Mouse (Mus musculus) kidney, adult 2 months (tissue): Measurements from ENCODE around the gene Gm10642.

Source experiments
- CTCF ChIP-seq: fragments of 200-500 bp; conservative IDR thresholded peaks from 2 replicates; pipeline ENCODE4 v1.5.1; 2011; ENCODE audit warnings: low read depth, mild to moderate bottlenecking, control low read depth, low read length, moderate library complexity, mixed read lengths; ENCODE audit not compliant: insufficient read depth, insufficient read length
- POLR2A ChIP-seq: fragments of 200-500 bp; IDR thresholded peaks from one replicate; pipeline ENCODE4 v1.6.1; 2011; ENCODE audit warnings: low read depth, low read length, control low read depth

DNA sequence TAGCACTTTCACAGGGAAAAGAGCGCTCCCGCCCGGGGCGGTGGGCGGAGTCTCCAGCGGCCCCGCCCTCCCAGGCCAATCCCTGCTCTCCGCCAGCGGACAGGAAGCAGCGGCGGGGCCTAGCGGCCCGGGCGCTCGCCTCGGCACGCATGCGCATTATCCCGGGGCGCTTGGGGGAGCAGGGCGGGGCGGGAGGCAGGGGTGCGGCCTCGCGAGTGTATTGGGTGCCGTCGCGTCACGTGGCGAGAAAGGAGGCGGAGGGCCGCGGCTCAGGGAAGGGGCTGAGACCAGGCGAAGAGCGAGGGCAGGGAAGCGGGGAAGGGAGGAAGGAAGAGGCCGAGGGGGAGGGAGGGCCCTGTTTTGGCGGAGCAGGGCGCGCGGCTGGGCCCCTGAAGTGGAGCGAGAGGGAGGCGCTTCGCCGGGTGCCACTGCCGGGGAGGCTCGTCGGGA, 22.7 kb downstream of the Gm10642 start, which contains the start of gene Adam10:
- TF ChIP-seq CTCF (no peak), POLR2A (peak; percentile 80)
